Mouse (Mus musculus) liver, embryonic 14.5 days (tissue): ENCODE measurements around the gene Ccnd1.

Experiments
- CTCF ChIP-seq: IDR thresholded peaks from 2 replicates; pipeline ENCODE4 v1.5.1; 2016; ENCODE audit warnings: antibody characterized with exemption, low read depth, control low read depth
- EP300 ChIP-seq: IDR thresholded peaks from 2 replicates; pipeline ENCODE4 v1.6.1; 2016; ENCODE audit warnings: antibody characterized with exemption, low read depth

DNA sequence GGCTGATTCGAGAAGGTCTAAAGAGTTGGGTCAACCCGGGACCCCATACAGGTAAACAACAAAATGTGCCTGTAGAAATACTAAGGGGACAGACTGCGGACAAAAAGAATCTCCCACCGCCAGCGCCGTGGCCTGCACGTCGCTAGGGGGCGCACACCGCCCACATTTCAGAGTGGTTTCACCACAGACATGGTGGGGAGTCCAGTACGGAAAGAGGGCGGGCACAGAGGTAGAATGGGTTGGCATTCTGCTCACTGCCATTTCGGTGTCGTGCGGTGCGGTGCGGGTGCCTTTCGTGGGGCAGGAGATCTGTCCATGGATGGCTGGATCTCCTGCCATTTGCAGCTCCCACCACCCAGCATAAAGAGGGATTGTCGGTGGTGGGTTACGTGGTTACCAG is 2.2 kb downstream of the Ccnd1 start:
- TF ChIP-seq EP300 (no peak), CTCF (peak; percentile 95)
